Comparison of ENCODE assay signal across 18 mouse cellular contexts in the genomic region with DNA sequence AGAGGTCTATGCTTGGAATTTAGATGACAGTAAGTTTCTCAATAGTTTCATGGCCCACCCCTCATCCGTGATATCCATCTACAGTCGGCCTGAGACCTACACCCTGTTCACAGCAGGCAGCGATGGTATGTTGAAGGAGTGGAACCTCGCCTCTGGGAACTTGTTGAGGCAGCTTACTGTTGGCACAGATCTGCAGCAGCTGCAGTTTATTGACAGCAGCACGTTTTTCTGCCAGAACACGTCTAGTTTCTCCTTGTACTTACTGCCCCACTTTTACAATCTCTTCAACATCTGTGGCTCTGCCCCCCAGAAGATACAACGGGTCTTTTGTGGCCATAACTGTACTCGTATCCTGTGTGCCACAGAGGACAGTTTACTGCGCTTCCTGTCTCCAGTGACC. TPM values are rescaled to one million over a fixed set of nuclear protein-coding genes. Genes with fewer than 3 reads are reported as not detected.
DNase-seq lines count a peak whose midpoint lies in the region; ATAC-seq and TF ChIP-seq lines count a peak whose summit lies in the region.
"Had no signal": no experiment of that assay in that cellular context is flagged by ENCODE, and none has a peak within 500 bp of the region (broad histone marks: within the 10 kb centered on the region; RNA-seq: fewer than 3 reads in every experiment).

No protein-coding gene starts in this region.

- no peaks in the 10 kb centered on the region for H3K79me2 ChIP-seq in myocyte (ENCODE audit: control insufficient read depth, insufficient read depth)

- no peak overlapping the region for H3K9ac ChIP-seq in embryonic facial prominence, embryonic 15.5 days
- H3K9ac ChIP-seq: forebrain, embryonic 15.5 days; heart, embryonic 12.5 days; hindbrain, embryonic 15.5 days had no signal

- H3K4me3 ChIP-seq in heart, embryonic 10.5 days: no peak overlapping the region
- H3K4me3 ChIP-seq in embryonic facial prominence, embryonic 15.5 days (replicated peaks): no peak overlapping the region
- no peak overlapping the region for H3K4me3 ChIP-seq in myocyte
- H3K4me3 ChIP-seq: forebrain, embryonic 15.5 days; heart, adult 2 months; heart, embryonic 12.5 days; hindbrain, embryonic 15.5 days had no signal

- no peaks in the 10 kb centered on the region for H3K27me3 ChIP-seq in heart, embryonic 10.5 days (ENCODE audit: insufficient read depth, poor library complexity, severe bottlenecking)
- no peaks in the 10 kb centered on the region for H3K27me3 ChIP-seq in embryonic facial prominence, embryonic 15.5 days
- peaks cover 4% of the 10 kb centered on the region for H3K27me3 ChIP-seq in myocyte (ENCODE audit: control insufficient read depth, insufficient read depth, insufficient read length)
- H3K27me3 ChIP-seq: forebrain, embryonic 15.5 days; heart, embryonic 12.5 days; hindbrain, embryonic 15.5 days had no signal

- no peaks in the 10 kb centered on the region for H3K9me3 ChIP-seq in heart, embryonic 10.5 days
- no peaks in the 10 kb centered on the region for H3K9me3 ChIP-seq in embryonic facial prominence, embryonic 15.5 days (replicated peaks)
- H3K9me3 ChIP-seq: forebrain, embryonic 15.5 days; heart, embryonic 12.5 days; hindbrain, embryonic 15.5 days had no signal

- H3K36me3 ChIP-seq in heart, embryonic 10.5 days: no peaks in the 10 kb centered on the region
- H3K36me3 ChIP-seq in embryonic facial prominence, embryonic 15.5 days: no peaks in the 10 kb centered on the region
- no peaks in the 10 kb centered on the region for H3K36me3 ChIP-seq in myocyte (ENCODE audit: control insufficient read depth, insufficient read depth)
- H3K36me3 ChIP-seq: forebrain, embryonic 15.5 days; heart, embryonic 12.5 days; hindbrain, embryonic 15.5 days had no signal

- no peak overlapping the region for H3K4me2 ChIP-seq in embryonic facial prominence, embryonic 15.5 days (replicated peaks)
- H3K4me2 ChIP-seq in myocyte (ENCODE audit: low read depth): no peak overlapping the region
- H3K4me2 ChIP-seq: forebrain, embryonic 15.5 days; heart, embryonic 12.5 days; hindbrain, embryonic 15.5 days had no signal

- WGBS in heart, embryonic 10.5 days: 77% methylated on average over 9 of the region's 9 CpGs
- WGBS in embryonic facial prominence, embryonic 15.5 days: 53% methylated on average over 9 of the region's 9 CpGs

- no peak for TF ChIP-seq POLR2A in myocyte (IDR thresholded peaks at IDR 0.05; ENCODE audit: insufficient read length, low read depth)

- intact Hi-C loops in heart, postnatal 25 days (cut with DNase I): no loop called here

- H3K4me1 ChIP-seq in heart, embryonic 10.5 days: no peaks in the 10 kb centered on the region
- no peaks in the 10 kb centered on the region for H3K4me1 ChIP-seq in embryonic facial prominence, embryonic 15.5 days
- H3K4me1 ChIP-seq: forebrain, embryonic 15.5 days; heart, embryonic 12.5 days; hindbrain, embryonic 15.5 days had no signal

- peak; percentile 77 for DNase-seq in heart, adult 11 months
- no peak for DNase-seq in heart, embryonic 10.5 days (ENCODE audit: low spot score)
- peak; percentile 30 to 41 for DNase-seq in urinary bladder, adult 18-20 months (ENCODE audit: low spot score in 2 of 2)
- no peak for DNase-seq in urinary bladder, postnatal 4 days (ENCODE audit: low spot score in 2 of 2)
- DNase-seq in spleen, adult 12 weeks (ENCODE audit: low spot score): no peak
- no peak for DNase-seq in heart, postnatal 25 days (ENCODE audit: low spot score)
- DNase-seq: adrenal gland, postnatal 14 days; cerebellum, adult 18-20 months; cerebellum, adult 9-11 months; cerebellum, postnatal 36 days; gastrocnemius, postnatal 10 days; heart, adult 2 months; heart, postnatal 36 days had no signal

- no peak overlapping the region for H3ac ChIP-seq in myocyte (ENCODE audit: control insufficient read depth, insufficient read length)

- ATAC-seq in embryonic facial prominence, embryonic 15.5 days (ENCODE audit: insufficient number of reproducible peaks, low FRiP score, low TSS enrichment, low read depth): no peak
- ATAC-seq: forebrain, embryonic 15.5 days had no signal

- H3K27ac ChIP-seq in heart, embryonic 10.5 days: no peak overlapping the region
- H3K27ac ChIP-seq in embryonic facial prominence, embryonic 15.5 days (replicated peaks): peak overlapping the region; percentile 58
- H3K27ac ChIP-seq: forebrain, embryonic 15.5 days; heart, adult 2 months; hindbrain, embryonic 15.5 days had no signal

TF ChIP-seq in myocyte, 11 proteins besides CTCF, POLR2A, EP300 and RAD21:
- no peak for TF ChIP-seq SRF (IDR thresholded peaks at IDR 0.05; ENCODE audit: control insufficient read depth, insufficient read length, low read depth)
- peak in 1 of 3 experiments; percentile 26 for TF ChIP-seq MYOG (IDR thresholded peaks at IDR 0.05; ENCODE audit: control insufficient read depth in 1 of 3, insufficient read depth in 1 of 3, insufficient read length in 2 of 3, low read depth in 2 of 3)
- peak in 2 of 3 experiments; percentile 26 to 40 for TF ChIP-seq MYOD1 (IDR thresholded peaks at IDR 0.05; ENCODE audit: control insufficient read depth in 1 of 3, insufficient read length in 2 of 3, low read depth in 2 of 3)
TF ChIP-seq in myocyte: peak in this region for 2.

RNA-seq across cellular contexts. Expression of a gene that starts 42.6 kb away (rescaled TPM):
- 4.5 and 10.4 TPM in 2 replicates for polyA plus RNA-seq in heart, embryonic 10.5 days (2016; fragmentation: Nextera tagmentation; extraction: Ambion mirVana)
- 21.6 and 22.4 TPM in 2 replicates for polyA plus RNA-seq in embryonic facial prominence, embryonic 15.5 days (2015; fragmentation: Nextera tagmentation; extraction: Ambion mirVana)
- polyA plus RNA-seq in myocyte (2012; fragmentation: generic; extraction: Trizol): 19.0 TPM
- 1 to 10 TPM; 8.8 to 9.4 TPM for total RNA-seq in heart, postnatal 25 days (2021)

Comparison
In these comparisons a context has a peak if more than half of its experiments do, and no peak if none do; other contexts are left out.
1. DNase-seq: peak in heart, adult 11 months (single experiment) and urinary bladder, adult 18-20 months (2 of 2); none in heart, embryonic 10.5 days (single experiment), urinary bladder, postnatal 4 days (0 of 2), spleen, adult 12 weeks (single experiment) and heart, postnatal 25 days (single experiment).